In genomic region chr11:5691775-5692174, GRCm38 (mm10) we compare ENCODE assay signal across 9 mouse cellular contexts. TPM values are rescaled to one million over a fixed set of nuclear protein-coding genes. Genes with fewer than 3 reads are reported as not detected.
DNase-seq lines count a peak whose midpoint lies in the region; ATAC-seq lines count a peak whose summit lies in the region.
"Had no signal": no experiment of that assay in that cellular context is flagged by ENCODE, and none has a peak within 500 bp of the region (broad histone marks: within the 10 kb centered on the region; RNA-seq: fewer than 3 reads in every experiment).

No protein-coding gene starts in this region.

- peak; percentile 38 for DNase-seq in hindbrain, embryonic 10.5 days (ENCODE audit: low spot score)
- DNase-seq in 416B (ENCODE audit: low read depth) (peak; percentile 46), ES-CJ7 (ENCODE audit: low read depth, low spot score) (peak; percentile 75)
- DNase-seq in embryonic facial prominence, embryonic 11.5 days (ENCODE audit: low spot score), result peak; percentile 79
- peak; percentile 67 for DNase-seq in lung, postnatal 14 days
- no peak for DNase-seq in yolk sac, embryonic 10.5 days (ENCODE audit: low spot score)
- DNase-seq: liver, embryonic 13.5 days had no signal

- no peak overlapping the region for H3K4me3 ChIP-seq in hindbrain, embryonic 10.5 days
- no peak overlapping the region for H3K4me3 ChIP-seq in hindbrain, embryonic 13.5 days
- H3K4me3 ChIP-seq in embryonic facial prominence, embryonic 11.5 days (ENCODE audit: low read depth, low read length), result no peak overlapping the region
- H3K4me3 ChIP-seq: embryonic facial prominence, embryonic 15.5 days; liver, embryonic 13.5 days had no signal

- H3K4me2 ChIP-seq in hindbrain, embryonic 13.5 days, result no peak overlapping the region
- H3K4me2 ChIP-seq in embryonic facial prominence, embryonic 11.5 days (ENCODE audit: low read depth, low read length), result no peak overlapping the region
- H3K4me2 ChIP-seq: embryonic facial prominence, embryonic 15.5 days; liver, embryonic 13.5 days had no signal

- H3K27me3 ChIP-seq in hindbrain, embryonic 10.5 days (ENCODE audit: insufficient read depth, poor library complexity, severe bottlenecking), result no peaks in the 10 kb centered on the region
- H3K27me3 ChIP-seq in hindbrain, embryonic 13.5 days, result no peaks in the 10 kb centered on the region
- H3K27me3 ChIP-seq in embryonic facial prominence, embryonic 11.5 days (ENCODE audit: control insufficient read depth, insufficient read depth, low read length), result no peaks in the 10 kb centered on the region
- H3K27me3 ChIP-seq: embryonic facial prominence, embryonic 15.5 days; liver, embryonic 13.5 days had no signal

- H3K9me3 ChIP-seq in hindbrain, embryonic 10.5 days, result peaks cover 11% of the 10 kb centered on the region
- 0 out of 2 replicates have a peak, but pooled peaks cover 6% of the 10 kb centered on the region for H3K9me3 ChIP-seq in hindbrain, embryonic 13.5 days
- no peaks in the 10 kb centered on the region for H3K9me3 ChIP-seq in embryonic facial prominence, embryonic 11.5 days (replicated peaks; ENCODE audit: control insufficient read depth, low read length)
- H3K9me3 ChIP-seq: embryonic facial prominence, embryonic 15.5 days; liver, embryonic 13.5 days had no signal

- no peak overlapping the region for H3K27ac ChIP-seq in hindbrain, embryonic 10.5 days
- no peak overlapping the region for H3K27ac ChIP-seq in hindbrain, embryonic 13.5 days
- H3K27ac ChIP-seq in embryonic facial prominence, embryonic 11.5 days (replicated peaks; ENCODE audit: low read depth, low read length), result no peak overlapping the region
- H3K27ac ChIP-seq: embryonic facial prominence, embryonic 15.5 days; liver, embryonic 13.5 days had no signal

- H3K36me3 ChIP-seq in hindbrain, embryonic 10.5 days, result no peaks in the 10 kb centered on the region
- H3K36me3 ChIP-seq in hindbrain, embryonic 13.5 days, result no peaks in the 10 kb centered on the region
- H3K36me3 ChIP-seq in embryonic facial prominence, embryonic 11.5 days (replicated peaks; ENCODE audit: control insufficient read depth, insufficient read depth, low read depth, low read length), result no peaks in the 10 kb centered on the region
- H3K36me3 ChIP-seq: embryonic facial prominence, embryonic 15.5 days; liver, embryonic 13.5 days had no signal

- ATAC-seq in hindbrain, embryonic 13.5 days (ENCODE audit: low FRiP score), result no peak
- ATAC-seq in embryonic facial prominence, embryonic 11.5 days (replicated peaks; ENCODE audit: insufficient number of reproducible peaks, low FRiP score, low TSS enrichment, low read depth), result no peak

- H3K9ac ChIP-seq in hindbrain, embryonic 13.5 days, result no peak overlapping the region
- no peak overlapping the region for H3K9ac ChIP-seq in embryonic facial prominence, embryonic 11.5 days (replicated peaks; ENCODE audit: low read length)
- H3K9ac ChIP-seq: embryonic facial prominence, embryonic 15.5 days; liver, embryonic 13.5 days had no signal

- 40% methylated on average over 7 of the region's 7 CpGs for WGBS in hindbrain, embryonic 10.5 days
- 37% methylated on average over 7 of the region's 7 CpGs for whole genome bisulfite sequencing in hindbrain, embryonic 13.5 days
- 32% methylated on average over 7 of the region's 7 CpGs for WGBS in embryonic facial prominence, embryonic 11.5 days

- no peaks in the 10 kb centered on the region for H3K4me1 ChIP-seq in hindbrain, embryonic 10.5 days (replicated peaks)
- no peaks in the 10 kb centered on the region for H3K4me1 ChIP-seq in hindbrain, embryonic 13.5 days (replicated peaks)
- no peaks in the 10 kb centered on the region for H3K4me1 ChIP-seq in embryonic facial prominence, embryonic 11.5 days (ENCODE audit: control insufficient read depth, insufficient read depth, low read length)
- H3K4me1 ChIP-seq: liver, embryonic 13.5 days had no signal

RNA-seq across cellular contexts. Expression of gene Mrps24, which starts 23.7 kb away (rescaled TPM):
- 144 and 183 TPM in 2 replicates for polyA plus RNA-seq in hindbrain, embryonic 10.5 days (2016; fragmentation: Nextera tagmentation; extraction: Ambion mirVana)
- polyA plus RNA-seq in hindbrain, embryonic 13.5 days (2015; fragmentation: Nextera tagmentation; extraction: Ambion mirVana), result 171 and 172 TPM in 2 replicates
- polyA plus RNA-seq in embryonic facial prominence, embryonic 11.5 days (2014; fragmentation: Nextera tagmentation; extraction: Ambion mirVana), result 170 and 176 TPM in 2 replicates
